Mouse (Mus musculus): ENCODE measurements around the gene Itprid1. TPM values are rescaled to one million over a fixed set of nuclear protein-coding genes. Genes with fewer than 3 reads are reported as not detected.

The Itprid1 gene
- polyA plus RNA-seq, 1 experiment from 2014 or later = not detected

- H3K4me1 ChIP-seq (ENCODE audit: control insufficient read depth, insufficient read depth, low read length) = no peaks in the 10 kb centered on the region
- H3K9ac ChIP-seq (ENCODE audit: low read depth, low read length) = no peak overlapping the region
- no peaks in the 10 kb centered on the region for H3K9me3 ChIP-seq (replicated peaks; ENCODE audit: control insufficient read depth, low read length)
- ATAC-seq (replicated peaks; ENCODE audit: insufficient number of reproducible peaks, low FRiP score, low TSS enrichment) = no peak
- H3K27me3 ChIP-seq (ENCODE audit: control insufficient read depth, insufficient read depth, low read length) = no peaks in the 10 kb centered on the region
- no peak overlapping the region for H3K27ac ChIP-seq (ENCODE audit: low read depth, low read length)
- H3K4me3 ChIP-seq (ENCODE audit: low read depth, low read length) = no peak overlapping the region
- 85% methylated on average over 4 of the region's 4 CpGs for WGBS (ENCODE audit: insufficient replicate concordance)
- H3K36me3 ChIP-seq (ENCODE audit: control insufficient read depth, insufficient read depth, low read length) = no peaks in the 10 kb centered on the region
- no peak overlapping the region for H3K4me2 ChIP-seq
Measured at GRCm38 (mm10) chr6:55856085-55856484, 19.4 kb downstream of the Itprid1 start.

DNA sequence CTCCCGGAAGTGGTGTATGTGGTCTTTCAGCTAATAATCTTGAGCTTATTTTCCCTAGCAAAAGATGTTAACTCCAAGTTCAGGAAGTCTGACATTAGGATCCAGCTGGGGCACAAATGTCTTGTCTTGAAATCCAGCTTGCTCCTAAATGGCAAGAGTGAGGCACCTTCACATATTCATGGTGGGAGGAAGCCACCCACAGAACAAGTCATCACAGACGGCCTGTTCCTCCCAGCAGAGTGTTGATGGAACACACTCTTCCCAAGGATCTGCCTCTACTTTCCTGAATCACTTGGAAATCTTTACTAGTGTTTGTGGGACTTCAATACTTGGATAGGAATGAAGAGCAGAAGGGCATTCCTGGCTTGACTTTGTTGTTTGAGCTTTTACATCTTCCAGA is 28.5 kb downstream of the Itprid1 start:
- Histone ChIP-seq H3K36me3 (ENCODE audit: control insufficient read depth, insufficient read depth, low read length) (no peaks in the 10 kb centered on the region), H3K27me3 (ENCODE audit: control insufficient read depth, insufficient read depth, low read length) (no peaks in the 10 kb centered on the region), H3K9ac (ENCODE audit: low read depth, low read length) (no peak overlapping the region), H3K27ac (ENCODE audit: low read depth, low read length) (no peak overlapping the region), H3K4me2 (no peak overlapping the region), H3K9me3 (replicated peaks; ENCODE audit: control insufficient read depth, low read length) (no peaks in the 10 kb centered on the region), H3K4me3 (ENCODE audit: low read depth, low read length) (no peak overlapping the region), H3K4me1 (ENCODE audit: control insufficient read depth, insufficient read depth, low read length) (no peaks in the 10 kb centered on the region)
- 73% methylated on average over 2 of the region's 2 CpGs for WGBS (ENCODE audit: insufficient replicate concordance)
- no peak for ATAC-seq (replicated peaks; ENCODE audit: insufficient number of reproducible peaks, low FRiP score, low TSS enrichment)

DNA sequence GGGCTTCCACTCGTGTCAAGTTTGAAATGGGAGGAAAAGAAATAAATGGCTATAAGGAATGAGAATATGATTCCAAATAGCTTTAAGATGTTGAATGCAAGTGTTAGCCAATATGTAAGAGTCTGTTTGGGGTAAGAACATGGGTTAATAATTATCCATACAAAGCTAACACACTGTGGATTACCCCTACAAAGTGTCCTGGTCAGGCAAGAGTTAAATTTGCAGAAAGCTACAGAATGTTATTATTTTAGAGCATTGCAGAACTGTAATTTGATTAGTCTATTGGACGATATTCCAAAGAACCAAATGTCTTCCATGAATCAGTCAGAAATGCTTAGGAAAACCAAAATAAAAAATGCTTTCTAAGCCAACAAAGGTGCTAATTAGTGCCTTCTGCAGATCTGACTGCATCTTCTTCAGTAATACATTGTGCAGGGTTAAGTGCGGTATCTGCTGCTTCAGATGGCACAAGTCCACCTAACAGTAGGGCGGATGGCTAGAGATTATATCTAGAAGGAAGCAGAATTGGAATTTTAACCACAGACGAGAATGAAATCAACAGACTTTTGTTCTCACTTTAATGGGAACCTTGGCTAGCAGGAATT is 42.8 kb downstream of the Itprid1 start:
- Histone ChIP-seq H3K27ac (ENCODE audit: low read depth, low read length) (no peak overlapping the region), H3K4me3 (ENCODE audit: low read depth, low read length) (no peak overlapping the region), H3K9me3 (replicated peaks; ENCODE audit: control insufficient read depth, low read length) (no peaks in the 10 kb centered on the region), H3K4me2 (no peak overlapping the region), H3K27me3 (ENCODE audit: control insufficient read depth, insufficient read depth, low read length) (no peaks in the 10 kb centered on the region), H3K36me3 (ENCODE audit: control insufficient read depth, insufficient read depth, low read length) (no peaks in the 10 kb centered on the region), H3K9ac (ENCODE audit: low read depth, low read length) (no peak overlapping the region), H3K4me1 (ENCODE audit: control insufficient read depth, insufficient read depth, low read length) (no peaks in the 10 kb centered on the region)
- 64% methylated on average over 5 of the region's 5 CpGs for WGBS (ENCODE audit: insufficient replicate concordance)
- ATAC-seq (replicated peaks; ENCODE audit: insufficient number of reproducible peaks, low FRiP score, low TSS enrichment) = no peak

- ATAC-seq (replicated peaks; ENCODE audit: insufficient number of reproducible peaks, low FRiP score, low TSS enrichment) = no peak
- no peaks in the 10 kb centered on the region for H3K27me3 ChIP-seq (ENCODE audit: control insufficient read depth, insufficient read depth, low read length)
- no peak overlapping the region for H3K9ac ChIP-seq (ENCODE audit: low read depth, low read length)
- no peaks in the 10 kb centered on the region for H3K36me3 ChIP-seq (ENCODE audit: control insufficient read depth, insufficient read depth, low read length)
- no peak overlapping the region for H3K4me2 ChIP-seq
- H3K9me3 ChIP-seq (replicated peaks; ENCODE audit: control insufficient read depth, low read length) = no peaks in the 10 kb centered on the region
- H3K4me3 ChIP-seq (ENCODE audit: low read depth, low read length) = no peak overlapping the region
- 10% methylated on average over 3 of the region's 3 CpGs for WGBS (ENCODE audit: insufficient replicate concordance)
- H3K4me1 ChIP-seq (ENCODE audit: control insufficient read depth, insufficient read depth, low read length) = no peaks in the 10 kb centered on the region
- H3K27ac ChIP-seq (ENCODE audit: low read depth, low read length) = no peak overlapping the region
Measured at GRCm38 (mm10) chr6:55880886-55881285, 44.2 kb downstream of the Itprid1 start.

DNA sequence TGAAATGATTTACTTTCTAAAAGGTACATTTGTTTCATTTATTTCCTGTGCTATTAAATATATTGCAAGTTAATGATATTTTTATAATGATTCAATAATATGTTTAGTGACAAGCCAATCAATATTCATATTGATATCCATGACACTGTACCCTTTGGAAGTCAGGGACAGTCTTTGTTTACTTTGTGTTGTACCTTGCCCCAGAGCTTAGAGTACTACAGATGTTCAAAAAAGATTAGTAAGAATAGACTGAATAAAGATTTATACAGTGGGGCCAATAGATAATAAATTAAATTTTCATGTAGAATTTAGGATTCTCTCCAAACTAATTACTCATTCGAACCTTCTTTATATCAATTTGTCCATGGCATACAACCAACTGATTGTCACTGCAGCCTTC is 50.9 kb downstream of the Itprid1 start:
- 71% methylated on average over 1 of the region's 1 CpGs for WGBS (ENCODE audit: insufficient replicate concordance)
- H3K4me2 ChIP-seq = no peak overlapping the region

DNA sequence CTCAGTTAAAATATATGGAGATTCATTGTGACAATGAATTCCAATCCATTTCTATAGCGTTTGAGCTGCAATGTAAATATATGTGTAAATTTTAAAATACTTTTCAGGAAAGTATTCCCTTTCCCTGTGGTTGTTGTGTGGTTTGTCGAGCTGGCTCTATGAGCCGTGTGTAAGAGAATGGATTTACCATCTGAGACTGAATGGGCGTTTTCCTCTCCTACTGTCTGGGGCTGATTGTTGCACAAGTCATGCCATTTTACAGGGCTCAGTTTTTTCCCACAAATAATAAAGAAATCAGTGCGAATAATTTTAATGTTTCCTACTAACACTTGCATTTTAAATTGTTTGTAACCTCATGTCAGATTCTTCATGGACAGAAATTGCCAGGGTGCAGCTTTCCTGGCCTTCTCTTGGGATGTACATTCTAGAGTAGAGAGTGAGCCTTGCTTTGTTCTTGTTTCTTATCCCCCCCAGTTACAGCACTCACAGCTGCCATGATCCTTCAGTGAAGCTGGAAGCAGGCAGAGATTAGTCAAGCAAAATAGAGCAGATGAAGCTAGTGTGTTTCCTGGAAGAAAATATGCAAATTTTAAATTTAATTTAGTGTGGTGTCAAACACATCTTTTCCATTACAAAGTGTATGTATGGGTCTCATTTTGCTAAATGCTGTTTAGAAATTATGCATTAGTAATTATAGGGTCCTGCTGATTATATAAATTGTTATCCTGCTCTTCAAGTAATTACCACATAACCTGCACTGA is 65.1 kb downstream of the Itprid1 start:
- WGBS (ENCODE audit: insufficient replicate concordance) = 78% methylated on average over 5 of the region's 5 CpGs
- ATAC-seq (replicated peaks; ENCODE audit: insufficient number of reproducible peaks, low FRiP score, low TSS enrichment) = no peak
- Histone ChIP-seq H3K36me3 (ENCODE audit: control insufficient read depth, insufficient read depth, low read length) (no peaks in the 10 kb centered on the region), H3K27me3 (ENCODE audit: control insufficient read depth, insufficient read depth, low read length) (no peaks in the 10 kb centered on the region), H3K9me3 (replicated peaks; ENCODE audit: control insufficient read depth, low read length) (no peaks in the 10 kb centered on the region), H3K4me1 (ENCODE audit: control insufficient read depth, insufficient read depth, low read length) (no peaks in the 10 kb centered on the region), H3K4me3 (ENCODE audit: low read depth, low read length) (no peak overlapping the region), H3K4me2 (no peak overlapping the region), H3K9ac (ENCODE audit: low read depth, low read length) (no peak overlapping the region), H3K27ac (ENCODE audit: low read depth, low read length) (no peak overlapping the region)

More for the DNA sequence above, 50.9 kb downstream of the Itprid1 start:
- ATAC-seq (replicated peaks; ENCODE audit: insufficient number of reproducible peaks, low FRiP score, low TSS enrichment) = no peak
- no peaks in the 10 kb centered on the region for H3K9me3 ChIP-seq (replicated peaks; ENCODE audit: control insufficient read depth, low read length)
- no peak overlapping the region for H3K9ac ChIP-seq (ENCODE audit: low read depth, low read length)
- H3K36me3 ChIP-seq (ENCODE audit: control insufficient read depth, insufficient read depth, low read length) = no peaks in the 10 kb centered on the region
- H3K4me3 ChIP-seq (ENCODE audit: low read depth, low read length) = no peak overlapping the region
- no peaks in the 10 kb centered on the region for H3K4me1 ChIP-seq (ENCODE audit: control insufficient read depth, insufficient read depth, low read length)
- no peaks in the 10 kb centered on the region for H3K27me3 ChIP-seq (ENCODE audit: control insufficient read depth, insufficient read depth, low read length)
- no peak overlapping the region for H3K27ac ChIP-seq (ENCODE audit: low read depth, low read length)

DNA sequence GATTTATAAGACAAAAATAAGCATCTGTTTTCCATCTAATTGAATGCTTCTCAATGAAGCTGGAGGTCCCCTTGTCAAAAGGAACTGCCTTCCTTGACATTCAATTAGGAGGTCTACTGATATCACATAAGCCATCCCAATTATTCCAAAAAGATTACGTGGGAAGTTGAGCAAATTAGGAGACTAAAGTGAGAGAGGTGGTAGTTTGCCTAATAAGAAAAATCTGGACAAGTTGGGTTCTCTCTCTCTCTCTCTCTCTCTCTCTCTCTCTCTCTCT is 65.6 kb downstream of the Itprid1 start:
- H3K4me1 ChIP-seq (ENCODE audit: control insufficient read depth, insufficient read depth, low read length) = no peaks in the 10 kb centered on the region
- no peak overlapping the region for H3K4me3 ChIP-seq (ENCODE audit: low read depth, low read length)
- no peak overlapping the region for H3K4me2 ChIP-seq
- 71% methylated on average over 1 of the region's 1 CpGs for WGBS (ENCODE audit: insufficient replicate concordance)
- no peaks in the 10 kb centered on the region for H3K27me3 ChIP-seq (ENCODE audit: control insufficient read depth, insufficient read depth, low read length)
- no peak overlapping the region for H3K9ac ChIP-seq (ENCODE audit: low read depth, low read length)
- no peak for ATAC-seq (replicated peaks; ENCODE audit: insufficient number of reproducible peaks, low FRiP score, low TSS enrichment)
- no peaks in the 10 kb centered on the region for H3K9me3 ChIP-seq (replicated peaks; ENCODE audit: control insufficient read depth, low read length)
- no peak overlapping the region for H3K27ac ChIP-seq (ENCODE audit: low read depth, low read length)
- no peaks in the 10 kb centered on the region for H3K36me3 ChIP-seq (ENCODE audit: control insufficient read depth, insufficient read depth, low read length)

DNA sequence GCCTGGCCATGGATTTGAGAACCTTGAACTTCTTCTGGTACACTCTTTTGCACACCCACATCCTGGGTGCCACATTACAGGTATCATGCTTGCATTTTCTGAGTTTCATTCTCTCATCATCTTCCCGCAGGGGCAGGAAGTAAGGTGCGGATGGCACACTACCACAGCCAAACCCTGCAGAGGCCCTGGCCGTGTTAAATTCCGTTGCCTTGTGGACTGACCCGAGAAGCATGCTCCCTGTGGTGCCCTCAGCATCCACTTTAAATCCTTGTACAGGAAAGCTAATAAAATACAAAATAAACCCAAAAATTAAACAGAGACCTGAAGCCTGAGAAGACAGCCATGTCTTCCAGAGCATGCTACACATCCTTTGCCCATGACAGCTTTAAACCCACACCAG is 82.5 kb downstream of the Itprid1 start:
- WGBS (ENCODE audit: insufficient replicate concordance) = 78% methylated on average over 5 of the region's 5 CpGs

GRCm38 (mm10) chr6:55920282-55920720 is 83.6 kb downstream of the Itprid1 start:
- WGBS (ENCODE audit: insufficient replicate concordance) = 79% methylated on average over 3 of the region's 3 CpGs
- Histone ChIP-seq H3K4me3 (ENCODE audit: low read depth, low read length) (no peak overlapping the region), H3K9ac (ENCODE audit: low read depth, low read length) (no peak overlapping the region), H3K4me2 (no peak overlapping the region), H3K9me3 (replicated peaks; ENCODE audit: control insufficient read depth, low read length) (no peaks in the 10 kb centered on the region), H3K27ac (ENCODE audit: low read depth, low read length) (no peak overlapping the region), H3K27me3 (ENCODE audit: control insufficient read depth, insufficient read depth, low read length) (no peaks in the 10 kb centered on the region), H3K4me1 (ENCODE audit: control insufficient read depth, insufficient read depth, low read length) (no peaks in the 10 kb centered on the region), H3K36me3 (ENCODE audit: control insufficient read depth, insufficient read depth, low read length) (no peaks in the 10 kb centered on the region)
- no peak for ATAC-seq (replicated peaks; ENCODE audit: insufficient number of reproducible peaks, low FRiP score, low TSS enrichment)

More for the DNA sequence above, 82.5 kb downstream of the Itprid1 start:
- Histone ChIP-seq H3K4me2 (no peak overlapping the region), H3K4me1 (ENCODE audit: control insufficient read depth, insufficient read depth, low read length) (no peaks in the 10 kb centered on the region), H3K4me3 (ENCODE audit: low read depth, low read length) (no peak overlapping the region), H3K27me3 (ENCODE audit: control insufficient read depth, insufficient read depth, low read length) (no peaks in the 10 kb centered on the region), H3K9ac (ENCODE audit: low read depth, low read length) (no peak overlapping the region), H3K9me3 (replicated peaks; ENCODE audit: control insufficient read depth, low read length) (no peaks in the 10 kb centered on the region), H3K27ac (ENCODE audit: low read depth, low read length) (no peak overlapping the region), H3K36me3 (ENCODE audit: control insufficient read depth, insufficient read depth, low read length) (no peaks in the 10 kb centered on the region)
- no peak for ATAC-seq (replicated peaks; ENCODE audit: insufficient number of reproducible peaks, low FRiP score, low TSS enrichment)
